In genomic region chr15:59197455-59198391, GRCm38 (mm10) we compare ENCODE assay signal across 9 mouse cellular contexts.
DNase-seq lines count a peak whose midpoint lies in the region; TF ChIP-seq lines count a peak whose summit lies in the region.
"Had no signal": no experiment of that assay in that cellular context is flagged by ENCODE, and none has a peak within 500 bp of the region (broad histone marks: within the 10 kb centered on the region; RNA-seq: fewer than 3 reads in every experiment).

No protein-coding gene starts in this region.

- no peak for TF ChIP-seq POLR2A in brain, embryonic 14.5 days (IDR thresholded peaks at IDR 0.05; ENCODE audit: borderline replicate concordance, extremely low read depth, insufficient read depth, insufficient read length, poor library complexity, severe bottlenecking)
- TF ChIP-seq POLR2A in lung, adult 2 months (IDR thresholded peaks at IDR 0.05; ENCODE audit: borderline replicate concordance, extremely low read depth, low read depth, low read length), result no peak

- H3K4me1 ChIP-seq in lung, adult 2 months (ENCODE audit: control insufficient read depth, insufficient read depth, low read length), result peaks cover 14% of the 10 kb centered on the region

- DNase-seq in MN1 (ENCODE audit: low spot score), result peak; percentile 87
- DNase-seq in brain, embryonic 14.5 days (ENCODE audit: low read depth), result peak; percentile 85
- DNase-seq in heart, adult 18-20 months, result peak; percentile 81 to 91
- DNase-seq in kidney, adult 11 months, result peak; percentile 88
- DNase-seq in lung, adult 2 months, result peak; percentile 50
- peak; percentile 51 for DNase-seq in ovary, postnatal 36 days (ENCODE audit: low spot score)
- no peak for DNase-seq in thymus, postnatal 10 days (ENCODE audit: low spot score in 2 of 2)
- DNase-seq in layer of hippocampus, postnatal 14 days (ENCODE audit: low spot score in 2 of 2), result no peak

- H3K4me3 ChIP-seq in lung, adult 2 months (replicated peaks; ENCODE audit: extremely low read depth, low read depth, low read length), result no peak overlapping the region
- H3K4me3 ChIP-seq: megakaryocyte, embryonic 14.5 days had no signal

- no peak for TF ChIP-seq CTCF in brain, embryonic 14.5 days (IDR thresholded peaks at IDR 0.05; ENCODE audit: borderline replicate concordance, extremely low read depth, insufficient read depth, insufficient read length)
- TF ChIP-seq CTCF in lung, adult 2 months (IDR thresholded peaks at IDR 0.05; ENCODE audit: insufficient read depth, low read length), result no peak

- 11% methylated on average over 7 of the region's 7 CpGs for WGBS in lung, adult 2 months

Comparison
In these comparisons a context has a peak if more than half of its experiments do, and no peak if none do; other contexts are left out.
1. DNase-seq: peak in MN1 (single experiment), brain, embryonic 14.5 days (single experiment), heart, adult 18-20 months (2 of 2), kidney, adult 11 months (single experiment), lung, adult 2 months (single experiment) and ovary, postnatal 36 days (single experiment); none in thymus, postnatal 10 days (0 of 2) and layer of hippocampus, postnatal 14 days (0 of 2).